Mouse (Mus musculus): ENCODE results near the gene Gm14137. TPM values are rescaled to one million over a fixed set of nuclear protein-coding genes. Genes with fewer than 3 reads are reported as not detected.

Gene Gm14137
- polyA plus RNA-seq, 1 experiment from 2014 or later = 0.29 TPM

GRCm38 (mm10) chr2:119174866-119175265, 557 bp downstream of the Gm14137 start:
- no peak for ATAC-seq (replicated peaks; ENCODE audit: insufficient number of reproducible peaks, insufficient read depth, low FRiP score, low read depth)
- Histone ChIP-seq H3K27me3 (no peaks in the 10 kb centered on the region), H3K9me3 (replicated peaks) (no peaks in the 10 kb centered on the region), H3K9ac (no peak overlapping the region), H3K27ac (no peak overlapping the region), H3K4me2 (no peak overlapping the region), H3K4me3 (no peak overlapping the region), H3K36me3 (peaks cover 12% of the 10 kb centered on the region; the same call in 1 of the 2 replicates), H3K4me1 (replicated peaks) (peaks cover 24% of the 10 kb centered on the region)
- 63% methylated on average over 14 of the region's 14 CpGs for WGBS

- 49% methylated on average over 6 of the region's 6 CpGs for WGBS
- Histone ChIP-seq H3K27me3 (no peaks in the 10 kb centered on the region), H3K27ac (no peak overlapping the region), H3K36me3 (peaks cover 12% of the 10 kb centered on the region; the same call in 1 of the 2 replicates), H3K4me3 (no peak overlapping the region), H3K4me2 (no peak overlapping the region), H3K4me1 (replicated peaks) (peaks cover 24% of the 10 kb centered on the region), H3K9me3 (replicated peaks) (no peaks in the 10 kb centered on the region), H3K9ac (no peak overlapping the region)
- ATAC-seq (replicated peaks; ENCODE audit: insufficient number of reproducible peaks, insufficient read depth, low FRiP score, low read depth) = no peak
These were observed 1.3 kb downstream of the Gm14137 start for GRCm38 (mm10) chr2:119175614-119176013.

DNA sequence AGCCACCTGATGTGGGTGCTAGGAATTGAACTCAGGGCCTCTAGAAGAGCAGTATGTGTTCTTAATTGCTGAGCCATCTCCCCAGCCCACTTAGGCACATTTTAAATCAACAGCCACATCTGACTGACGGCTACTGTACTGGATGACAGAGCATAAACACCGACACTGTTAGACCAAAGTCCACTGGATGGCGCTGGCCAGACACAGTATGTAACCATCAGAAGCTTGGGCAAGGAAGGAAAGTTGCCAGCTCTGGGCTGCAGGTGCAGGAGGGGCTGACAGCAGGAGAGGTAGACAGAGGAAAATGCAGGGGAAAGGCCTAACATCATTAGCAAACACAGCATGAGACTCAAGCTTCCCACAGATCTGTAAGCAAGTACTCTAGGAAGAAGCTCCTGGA, 2.5 kb downstream of the Gm14137 start:
- Histone ChIP-seq H3K9me3 (replicated peaks) (no peaks in the 10 kb centered on the region), H3K27ac (no peak overlapping the region), H3K4me2 (no peak overlapping the region), H3K4me3 (no peak overlapping the region), H3K27me3 (no peaks in the 10 kb centered on the region), H3K4me1 (replicated peaks) (peaks cover 24% of the 10 kb centered on the region), H3K36me3 (peaks cover 12% of the 10 kb centered on the region; the same call in 1 of the 2 replicates), H3K9ac (no peak overlapping the region)
- 59% methylated on average over 3 of the region's 3 CpGs for WGBS
- ATAC-seq (replicated peaks; ENCODE audit: insufficient number of reproducible peaks, insufficient read depth, low FRiP score, low read depth) = no peak

DNA sequence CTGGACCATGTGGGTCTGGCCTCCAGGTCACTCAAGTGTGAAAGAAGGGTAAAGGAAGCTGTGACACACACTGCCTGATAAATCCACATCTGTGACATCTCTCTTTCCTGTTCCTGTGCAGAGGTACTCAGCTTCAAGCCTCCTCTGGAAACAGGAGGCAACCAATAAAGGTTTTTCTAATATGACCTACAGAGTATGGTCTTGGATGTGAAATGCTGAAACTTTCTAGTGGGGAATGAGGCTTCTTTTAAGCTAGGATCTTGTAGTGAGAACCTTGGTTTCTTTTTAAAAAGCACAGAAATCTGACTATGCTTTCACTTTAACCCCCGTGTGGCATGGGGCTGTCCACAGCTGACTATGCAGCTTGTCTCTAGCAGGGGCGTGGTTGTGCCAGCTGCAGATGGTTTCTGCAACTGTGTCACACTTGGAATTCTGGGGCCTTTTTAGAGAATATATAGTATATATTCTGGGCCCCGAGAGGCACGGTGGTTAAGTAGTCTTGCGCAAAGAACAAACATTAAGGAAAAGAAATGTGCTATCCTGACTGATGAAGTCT, 3.2 kb downstream of the Gm14137 start:
- no peak for ATAC-seq (replicated peaks; ENCODE audit: insufficient number of reproducible peaks, insufficient read depth, low FRiP score, low read depth)
- Histone ChIP-seq H3K27me3 (no peaks in the 10 kb centered on the region), H3K4me1 (replicated peaks) (peaks cover 19% of the 10 kb centered on the region), H3K4me2 (no peak overlapping the region), H3K9ac (no peak overlapping the region), H3K9me3 (replicated peaks) (no peaks in the 10 kb centered on the region), H3K27ac (no peak overlapping the region), H3K4me3 (no peak overlapping the region), H3K36me3 (peaks cover 16% of the 10 kb centered on the region; the same call in 1 of the 2 replicates)
- WGBS = 87% methylated on average over 5 of the region's 5 CpGs

GRCm38 (mm10) chr2:119182914-119183313, 8.6 kb downstream of the Gm14137 start:
- Histone ChIP-seq H3K4me2 (no peak overlapping the region), H3K4me3 (no peak overlapping the region), H3K36me3 (peaks cover 35% of the 10 kb centered on the region; the same call in 1 of the 2 replicates), H3K4me1 (replicated peaks) (no peaks in the 10 kb centered on the region), H3K9ac (no peak overlapping the region), H3K9me3 (replicated peaks) (no peaks in the 10 kb centered on the region), H3K27me3 (no peaks in the 10 kb centered on the region), H3K27ac (no peak overlapping the region)
- 86% methylated on average over 7 of the region's 7 CpGs for WGBS
- no peak for ATAC-seq (replicated peaks; ENCODE audit: insufficient number of reproducible peaks, insufficient read depth, low FRiP score, low read depth)

DNA sequence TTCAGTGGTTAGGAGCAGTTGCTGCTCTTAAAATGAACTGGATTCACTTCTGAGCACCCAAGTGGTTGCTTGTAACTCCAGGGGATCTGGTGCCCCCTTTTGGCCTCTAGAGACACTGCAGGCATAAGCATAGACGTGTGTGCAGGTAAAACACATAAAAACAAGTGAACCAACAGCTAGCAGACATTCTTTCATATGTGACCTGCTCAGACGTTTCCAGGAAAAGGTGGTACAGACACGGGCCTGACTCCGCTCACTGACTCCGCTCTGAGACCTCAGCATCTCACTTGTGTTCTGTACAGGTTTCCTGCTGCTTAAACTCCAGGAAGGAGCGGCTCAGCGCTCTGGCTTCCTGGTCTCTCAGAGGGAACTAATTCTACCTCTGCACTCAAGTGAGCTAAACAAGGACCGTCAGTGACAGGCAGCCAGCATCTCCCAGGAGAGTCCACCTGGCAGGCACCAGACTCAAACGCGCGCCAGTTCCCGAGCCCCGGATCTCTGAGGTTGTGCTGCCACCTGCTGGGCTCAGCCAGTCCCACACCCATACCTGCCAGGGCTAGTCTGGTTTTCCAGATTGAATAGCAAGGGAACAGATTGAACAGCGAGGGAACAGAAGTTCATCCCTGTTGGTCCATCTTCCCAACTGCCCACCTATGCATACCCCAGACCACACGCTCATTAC, 14.9 kb downstream of the Gm14137 start:
- Histone ChIP-seq H3K36me3 (peaks cover 9% of the 10 kb centered on the region; the same call in 1 of the 2 replicates), H3K9ac (no peak overlapping the region), H3K4me1 (replicated peaks) (peaks cover 7% of the 10 kb centered on the region), H3K27ac (no peak overlapping the region), H3K27me3 (no peaks in the 10 kb centered on the region), H3K9me3 (replicated peaks) (no peaks in the 10 kb centered on the region), H3K4me2 (peak overlapping the region; percentile 63), H3K4me3 (peak overlapping the region; percentile 31)
- WGBS = 6% methylated on average over 15 of the region's 15 CpGs
- ATAC-seq (replicated peaks; ENCODE audit: insufficient number of reproducible peaks, insufficient read depth, low FRiP score, low read depth) = peak; percentile 78

DNA sequence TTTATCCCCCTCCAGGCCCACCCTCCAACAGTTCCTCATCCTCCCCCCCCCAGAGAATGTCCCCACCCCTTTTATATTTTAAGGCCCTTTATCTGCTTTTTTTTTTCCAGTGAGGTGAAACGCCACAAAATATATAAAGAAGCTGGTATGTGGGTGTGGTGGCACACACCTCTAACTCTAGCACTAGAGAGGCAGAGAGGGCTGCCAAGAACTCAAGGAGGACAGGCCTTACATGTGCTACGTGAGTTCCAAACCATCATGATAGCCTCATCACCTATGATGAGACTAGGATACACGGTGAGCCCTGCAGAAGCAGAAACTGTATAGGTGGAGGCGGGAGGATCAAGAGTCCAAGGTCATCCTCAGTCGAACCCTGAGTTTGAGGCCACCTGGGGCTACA, 16.7 kb downstream of the Gm14137 start:
- H3K4me3 ChIP-seq = no peak overlapping the region
- no peaks in the 10 kb centered on the region for H3K36me3 ChIP-seq
- no peak overlapping the region for H3K9ac ChIP-seq
- H3K4me1 ChIP-seq (replicated peaks) = peaks cover 10% of the 10 kb centered on the region
- WGBS = 67% methylated on average over 5 of the region's 5 CpGs
- no peak overlapping the region for H3K27ac ChIP-seq
- no peaks in the 10 kb centered on the region for H3K9me3 ChIP-seq (replicated peaks)
- no peak overlapping the region for H3K4me2 ChIP-seq
- no peaks in the 10 kb centered on the region for H3K27me3 ChIP-seq
- no peak for ATAC-seq (replicated peaks; ENCODE audit: insufficient number of reproducible peaks, insufficient read depth, low FRiP score, low read depth)

DNA sequence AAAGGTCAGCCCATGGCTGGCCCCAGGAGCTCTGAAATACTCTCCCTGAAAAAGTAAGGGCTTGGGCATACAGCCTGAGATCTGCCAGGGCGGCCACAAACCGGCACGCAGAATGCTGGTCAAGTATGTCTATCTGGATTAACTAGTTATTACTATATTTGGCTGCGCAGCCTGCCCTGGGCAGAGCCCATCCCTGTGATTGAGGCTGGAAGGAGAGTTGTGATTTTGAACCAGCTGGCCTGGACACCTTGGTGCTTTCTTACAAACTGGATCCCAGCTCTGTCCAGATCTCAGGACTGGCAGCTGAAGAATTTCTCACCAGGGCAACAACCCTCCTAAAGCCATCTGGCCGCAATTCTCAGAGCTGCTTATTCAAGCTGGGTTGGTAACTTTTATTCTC, 19.8 kb downstream of the Gm14137 start:
- peak overlapping the region; percentile 67 for H3K27ac ChIP-seq
- no peak overlapping the region for H3K9ac ChIP-seq
- no peak for ATAC-seq (replicated peaks; ENCODE audit: insufficient number of reproducible peaks, insufficient read depth, low FRiP score, low read depth)

GRCm38 (mm10) chr2:119196316-119197108, 22.2 kb downstream of the Gm14137 start:
- Histone ChIP-seq H3K9ac (no peak overlapping the region), H3K4me1 (replicated peaks) (peaks cover 12% of the 10 kb centered on the region), H3K4me2 (no peak overlapping the region), H3K4me3 (no peak overlapping the region), H3K36me3 (no peaks in the 10 kb centered on the region), H3K27ac (no peak overlapping the region), H3K9me3 (replicated peaks) (no peaks in the 10 kb centered on the region), H3K27me3 (no peaks in the 10 kb centered on the region)
- WGBS = 43% methylated on average over 4 of the region's 4 CpGs
- ATAC-seq (replicated peaks; ENCODE audit: insufficient number of reproducible peaks, insufficient read depth, low FRiP score, low read depth) = no peak

More for the DNA sequence above, 19.8 kb downstream of the Gm14137 start:
- H3K36me3 ChIP-seq = no peaks in the 10 kb centered on the region
- H3K9me3 ChIP-seq (replicated peaks) = no peaks in the 10 kb centered on the region
- H3K4me3 ChIP-seq = no peak overlapping the region
- H3K27me3 ChIP-seq = no peaks in the 10 kb centered on the region
- no peak overlapping the region for H3K4me2 ChIP-seq
- peaks cover 11% of the 10 kb centered on the region for H3K4me1 ChIP-seq (replicated peaks)
- WGBS = 66% methylated on average over 5 of the region's 5 CpGs

- Histone ChIP-seq H3K4me1 (replicated peaks) (peaks cover 12% of the 10 kb centered on the region), H3K36me3 (no peaks in the 10 kb centered on the region), H3K27me3 (no peaks in the 10 kb centered on the region), H3K9ac (no peak overlapping the region), H3K9me3 (replicated peaks) (no peaks in the 10 kb centered on the region), H3K4me3 (no peak overlapping the region), H3K27ac (no peak overlapping the region), H3K4me2 (no peak overlapping the region)
- 77% methylated on average over 1 of the region's 1 CpGs for WGBS
- ATAC-seq (replicated peaks; ENCODE audit: insufficient number of reproducible peaks, insufficient read depth, low FRiP score, low read depth) = no peak
These were observed 23.2 kb downstream of the Gm14137 start for GRCm38 (mm10) chr2:119197493-119197892.

DNA sequence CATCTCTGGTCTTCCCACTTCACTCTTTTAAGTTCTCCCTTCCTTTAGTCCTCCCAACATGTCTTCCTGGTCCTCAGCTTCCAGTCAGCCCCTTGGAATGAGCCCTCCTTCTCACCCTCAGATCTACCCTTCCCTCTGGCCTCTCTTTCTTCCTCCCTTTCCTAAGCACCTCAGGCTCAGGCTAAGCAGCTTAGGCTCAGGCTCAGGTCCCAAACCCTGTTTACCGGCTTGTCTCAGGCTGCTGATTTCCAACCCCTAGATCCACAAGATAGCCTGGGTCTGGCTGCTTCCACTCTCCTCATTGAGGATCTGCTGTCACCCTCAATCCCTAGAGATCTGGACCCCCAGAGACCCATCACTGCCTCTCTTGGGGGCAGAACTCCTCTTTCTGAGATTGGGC, 23.7 kb downstream of the Gm14137 start:
- Histone ChIP-seq H3K4me2 (no peak overlapping the region), H3K4me1 (replicated peaks) (peaks cover 16% of the 10 kb centered on the region), H3K27me3 (no peaks in the 10 kb centered on the region), H3K9me3 (replicated peaks) (no peaks in the 10 kb centered on the region), H3K9ac (no peak overlapping the region), H3K27ac (no peak overlapping the region), H3K36me3 (no peaks in the 10 kb centered on the region), H3K4me3 (no peak overlapping the region)
- no peak for ATAC-seq (replicated peaks; ENCODE audit: insufficient number of reproducible peaks, insufficient read depth, low FRiP score, low read depth)
- 33% methylated on average over 1 of the region's 1 CpGs for WGBS

All from heart, embryonic 15.5 days (tissue).